Mouse (Mus musculus): ENCODE results near the gene Erf. TPM values are rescaled to one million over a fixed set of nuclear protein-coding genes. Genes with fewer than 3 reads are reported as not detected.

The Erf gene
- total RNA-seq, 2 experiments from 2014 or later: 38.1 to 39.5 TPM

DNA sequence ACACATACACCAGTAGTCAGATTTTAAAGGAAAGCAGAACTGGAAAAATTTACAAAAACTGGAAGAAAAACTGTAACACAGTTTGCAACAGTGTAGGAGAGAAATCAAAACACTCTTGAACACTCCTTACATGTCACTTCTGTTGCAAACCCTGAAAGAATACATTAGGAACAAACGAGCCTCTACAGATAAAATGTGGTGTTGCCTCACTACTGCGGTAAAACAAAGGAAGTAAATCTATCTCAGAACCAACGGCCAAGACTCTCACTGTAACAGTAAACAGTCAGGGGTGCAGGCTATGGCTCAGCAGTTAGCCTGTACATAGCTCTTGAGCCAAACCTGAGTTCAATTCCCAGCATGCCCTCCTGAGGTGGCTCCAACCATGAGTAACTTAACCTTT is 37.5 kb downstream of the Erf start:
- no peak for DNase-seq (ENCODE audit: low spot score in 2 of 2)

DNA sequence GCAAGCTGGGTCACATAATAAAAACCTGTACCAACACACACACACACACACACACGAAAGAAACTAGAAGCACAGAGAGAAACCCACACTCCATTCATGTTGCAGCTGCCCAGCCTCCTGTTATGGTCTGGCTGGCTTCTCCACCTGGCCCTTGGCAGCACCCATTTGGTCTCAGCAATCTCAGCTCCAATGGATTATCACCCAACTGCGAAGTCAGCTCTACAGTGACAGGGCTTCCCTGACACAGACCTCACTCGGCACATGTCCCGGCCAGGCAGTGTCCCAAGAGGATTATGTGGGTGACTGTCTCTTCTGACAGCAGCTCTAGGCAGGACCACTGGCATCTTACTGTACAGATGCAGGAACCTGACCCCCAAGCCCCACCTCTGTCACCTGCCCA is 40.1 kb downstream of the Erf start:
- no peak for DNase-seq (ENCODE audit: low spot score in 2 of 2)

- DNase-seq (ENCODE audit: low spot score in 2 of 2): no peak
These were observed 41.4 kb downstream of the Erf start for GRCm38 (mm10) chr7:25209161-25209622.

GRCm38 (mm10) chr7:25206094-25206830 is 44.3 kb downstream of the Erf start:
- no peak for DNase-seq (ENCODE audit: low spot score in 2 of 2)

DNA sequence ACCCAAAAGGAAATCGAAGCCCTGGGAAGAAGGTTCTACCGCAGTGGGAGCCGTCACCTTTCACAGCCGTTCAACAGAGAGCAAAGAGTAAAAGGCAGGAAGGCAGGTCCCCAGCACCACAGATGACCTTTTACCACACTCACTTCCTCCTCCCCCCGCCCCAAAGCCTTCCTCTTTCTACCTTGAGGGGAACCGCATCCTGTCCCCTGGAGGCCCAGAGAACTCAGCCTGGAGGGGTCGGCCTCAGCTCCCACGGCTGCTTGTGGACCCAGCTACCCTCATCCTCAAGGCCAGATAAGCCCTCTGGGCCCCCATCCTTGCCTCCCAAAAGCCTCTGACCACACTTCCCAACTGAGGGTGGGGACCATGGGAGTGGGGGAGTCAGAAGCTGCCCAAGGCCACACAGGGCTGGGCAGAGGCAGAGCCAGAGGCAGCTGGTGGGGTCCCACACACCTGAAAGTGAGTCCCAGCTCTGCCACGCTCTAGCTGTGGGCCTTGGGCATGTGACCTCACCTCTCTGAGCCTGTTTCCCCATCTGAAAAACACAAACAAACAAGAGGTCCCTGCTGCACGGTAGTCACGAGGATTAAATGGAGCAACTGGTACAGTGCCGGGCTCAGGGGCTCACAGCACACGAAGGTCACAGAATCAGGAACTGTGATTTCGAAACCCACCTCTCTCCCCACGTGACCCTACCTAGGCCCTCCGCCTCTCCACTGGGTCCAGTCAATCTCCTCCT is 45.0 kb downstream of the Erf start:
- DNase-seq (ENCODE audit: low spot score in 2 of 2): no peak

GRCm38 (mm10) chr7:25203624-25204023 is 46.9 kb downstream of the Erf start:
- no peak for DNase-seq (ENCODE audit: low spot score in 2 of 2)

DNA sequence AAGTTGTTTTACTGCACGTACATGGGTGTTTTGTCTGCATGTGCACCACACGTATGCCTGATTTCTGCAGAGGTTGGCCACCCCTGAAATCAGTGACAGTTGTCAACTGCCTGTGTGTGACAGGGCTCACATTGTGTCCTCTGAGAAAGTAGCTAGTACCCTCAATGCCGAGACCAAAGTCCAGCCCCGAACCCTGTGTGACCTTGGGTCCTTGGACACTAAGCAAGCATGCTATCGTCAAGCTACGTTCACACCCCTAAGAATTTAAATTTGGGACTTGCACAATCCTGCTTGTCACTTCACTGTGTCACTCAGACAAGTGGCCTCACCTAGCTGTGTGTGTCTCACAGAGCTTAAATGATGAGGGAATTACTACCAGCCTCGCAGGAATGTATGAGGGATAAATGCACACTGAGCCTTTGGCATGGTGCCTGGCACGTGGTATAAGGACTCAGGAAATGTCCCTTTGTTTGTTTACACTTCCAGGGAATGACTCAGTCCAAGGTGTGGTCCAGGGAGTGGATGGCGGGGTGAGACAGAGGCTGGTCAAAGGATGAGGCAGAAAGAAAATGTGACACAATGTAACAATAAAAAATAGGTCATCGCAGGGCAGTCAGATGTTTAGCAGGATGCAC is 53.1 kb downstream of the Erf start:
- no peak for DNase-seq (ENCODE audit: low spot score in 2 of 2)

GRCm38 (mm10) chr7:25196107-25196506 is 54.5 kb downstream of the Erf start:
- DNase-seq (ENCODE audit: low spot score in 2 of 2): no peak

DNA sequence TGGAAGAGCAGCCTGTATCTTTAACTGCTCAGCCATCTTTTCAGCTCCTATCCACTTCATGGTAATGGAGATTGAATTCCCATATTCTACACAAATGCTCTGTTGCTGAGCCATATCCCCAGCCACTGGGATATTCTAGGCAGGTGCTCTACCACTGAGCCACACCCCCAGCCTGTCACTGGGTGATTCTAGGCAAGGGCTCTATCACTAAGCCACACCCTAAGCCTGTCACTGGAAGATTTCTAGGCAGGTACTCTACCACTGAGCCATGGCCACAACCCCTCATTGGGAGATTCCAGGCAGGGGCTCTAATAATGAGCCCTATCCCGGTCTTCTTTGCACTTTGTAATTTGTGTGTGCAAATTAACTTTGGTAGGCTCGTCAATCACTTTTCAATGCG is 55.4 kb downstream of the Erf start:
- no peak for DNase-seq (ENCODE audit: low spot score in 2 of 2)

Small RNA genes within 50 kb of the gene (microRNA-seq; reads per million reads assigned to microRNA genes)
- 0 to 0.20 reads per million in 2 experiments for gene Mir7048

Other genes with a start within 250 kb of the Erf start
- gene Atp1a3, start 244.8 kb downstream of the Erf start, total RNA-seq (2021): 1,000 to 10,000 TPM; 1,908 to 2,310 TPM
- 100 to 1,000 TPM; 236 to 252 TPM for gene Grik5, start 178.4 kb downstream of the Erf start, total RNA-seq (2021)
- gene Zfp574, start 178.2 kb downstream of the Erf start, total RNA-seq (2021): 10 to 100 TPM; 21.4 to 23.2 TPM
- gene Pou2f2, start 71.0 kb downstream of the Erf start, total RNA-seq (2021): 10 to 100 TPM; 10.1 to 11.3 TPM
- 10 to 100 TPM; 22.2 to 26.3 TPM for gene Dedd2, start 30.1 kb downstream of the Erf start, total RNA-seq (2021)
- 1 to 10 TPM; 7.2 to 8.4 TPM for gene Zfp526, start 29.3 kb downstream of the Erf start, total RNA-seq (2021)
- gene Gsk3a, start 12.9 kb downstream of the Erf start, total RNA-seq (2021): 100 to 1,000 TPM; 162 to 187 TPM
- 100 to 1,000 TPM; 234 to 267 TPM for gene Cic, start 16.9 kb upstream of the Erf start, total RNA-seq (2021)
- gene Pafah1b3, start 47.2 kb upstream of the Erf start, total RNA-seq (2021): 10 to 100 TPM; 63.0 to 67.6 TPM
- under 1 TPM; 0.27 to 0.30 TPM for gene Prr19, start 50.6 kb upstream of the Erf start, total RNA-seq (2021)
- 10 to 100 TPM; 66.4 to 70.3 TPM for gene Tmem145, start 55.3 kb upstream of the Erf start, total RNA-seq (2021)
- 10 to 100 TPM; 79.7 to 87.1 TPM for gene Megf8, start 66.4 kb upstream of the Erf start, total RNA-seq (2021)
- not detected for gene Cnfn, start 119.0 kb upstream of the Erf start, total RNA-seq (2021)
- gene Lipe, start 147.9 kb upstream of the Erf start, total RNA-seq (2021): 1 to 10 TPM; 5.5 to 6.8 TPM
- not detected for gene Cxcl17, start 162.1 kb upstream of the Erf start, total RNA-seq (2021)
- 1 to 10 TPM; 2.1 to 2.4 TPM for gene Ceacam1, start 226.8 kb upstream of the Erf start, total RNA-seq (2021)